Mouse (Mus musculus) mesoderm, embryonic 11.5 days (tissue): Measurements from ENCODE around the gene Cst7.

ENCODE experiments used
- DNase-seq: peaks from one replicate; pipeline ENCODE4 v3.0.0-alpha.2; 2012; ENCODE audit warnings: low read depth, low spot score

The Cst7 gene

GRCm38 (mm10) chr2:150624926-150625325 lies 54.7 kb downstream of the Cst7 start:
- no peak for DNase-seq

- DNase-seq, result no peak
These were observed 56.9 kb downstream of the Cst7 start for GRCm38 (mm10) chr2:150627140-150627539.
